Mouse (Mus musculus): ENCODE results near the gene Olfr70.

The Olfr70 gene

DNA sequence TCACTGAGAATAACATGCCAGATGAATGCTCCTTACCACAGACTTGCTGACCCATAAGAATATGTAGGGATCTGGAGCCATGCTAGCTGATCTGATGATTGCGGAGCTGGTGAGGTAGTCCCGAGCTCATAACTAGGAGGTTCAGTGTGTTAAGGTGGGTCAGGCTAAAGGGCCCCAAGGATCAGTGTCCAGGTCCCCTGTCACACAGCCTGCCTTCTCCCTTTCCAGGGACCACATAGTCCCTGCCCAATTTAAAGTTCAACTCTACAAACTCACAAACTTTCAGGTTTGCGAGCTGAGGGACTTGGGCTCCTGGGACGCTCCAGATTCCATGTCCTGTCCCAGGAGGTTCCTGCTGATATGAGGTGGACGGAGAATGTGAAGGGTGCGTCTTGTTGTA lies at the start of gene Olfr70:
Gene Olfr70 (minus strand): TSS at position 101 of the 400 bp plus-strand sequence.
- DNase-seq (ENCODE audit: low read depth, low spot score): no peak

GRCm38 (mm10) chr4:43745187-43745586 lies 44.6 kb upstream of the Olfr70 start:
- peak; percentile 47 for DNase-seq (ENCODE audit: low read depth, low spot score)

- no peak for DNase-seq (ENCODE audit: low read depth, low spot score)
Observed at GRCm38 (mm10) chr4:43743099-43743498, 42.5 kb upstream of the Olfr70 start.

DNA sequence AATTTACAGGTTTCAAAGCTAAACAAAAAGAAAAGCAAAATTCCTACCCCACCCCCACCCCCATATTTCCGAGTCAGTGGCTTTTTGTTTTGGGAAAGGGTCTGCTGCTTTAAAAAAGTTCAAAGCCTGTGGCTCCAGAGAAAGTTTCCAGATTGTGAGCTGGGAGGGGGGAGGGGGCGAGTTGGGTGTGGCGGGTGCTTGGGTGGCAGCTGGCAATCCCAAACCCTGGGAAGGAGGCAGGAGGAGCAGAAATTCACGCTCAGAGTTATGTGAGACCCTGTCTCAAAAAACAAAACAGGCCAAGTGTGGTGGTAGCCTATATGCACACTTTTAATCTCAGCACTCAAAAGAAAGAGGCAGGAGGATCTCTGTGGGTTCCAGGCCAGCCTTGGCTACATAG lies 42.0 kb upstream of the Olfr70 start:
- no peak for DNase-seq (ENCODE audit: low read depth, low spot score)

GRCm38 (mm10) chr4:43741526-43741925 lies 40.9 kb upstream of the Olfr70 start:
- DNase-seq (ENCODE audit: low read depth, low spot score): no peak

DNA sequence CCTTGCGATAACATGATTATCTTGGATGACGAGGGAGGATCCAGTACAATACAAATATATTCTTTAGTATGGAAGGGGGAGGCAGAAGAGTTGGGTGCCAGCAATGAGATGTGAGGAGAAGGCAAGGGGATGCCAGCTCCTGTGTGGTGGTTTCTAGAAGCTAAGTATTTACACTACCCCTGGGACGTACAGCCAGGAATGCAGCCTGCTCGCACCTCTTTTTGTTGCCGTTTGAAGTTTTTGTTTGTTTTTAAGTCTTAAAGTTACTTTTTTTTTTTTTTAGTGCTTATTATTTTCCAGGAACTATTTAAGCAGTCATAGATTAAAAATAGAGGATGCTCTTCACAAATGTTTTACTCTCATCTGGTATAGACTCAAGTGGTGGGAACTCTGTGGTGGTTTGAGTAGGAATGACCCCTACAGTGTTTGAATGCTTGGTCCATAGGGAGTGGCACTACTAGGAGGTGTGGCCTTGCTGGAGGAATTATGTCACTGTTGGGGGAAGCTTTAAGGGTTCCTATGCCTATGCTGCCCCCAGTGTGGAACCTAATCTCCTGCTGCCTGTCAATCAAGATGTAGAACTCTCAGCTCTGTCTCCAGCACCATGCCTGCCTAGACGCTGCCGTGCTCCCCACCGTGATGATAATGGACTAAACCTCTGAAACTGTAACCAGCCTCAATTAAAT lies 38.5 kb upstream of the Olfr70 start:
- no peak for DNase-seq (ENCODE audit: low read depth, low spot score)

DNA sequence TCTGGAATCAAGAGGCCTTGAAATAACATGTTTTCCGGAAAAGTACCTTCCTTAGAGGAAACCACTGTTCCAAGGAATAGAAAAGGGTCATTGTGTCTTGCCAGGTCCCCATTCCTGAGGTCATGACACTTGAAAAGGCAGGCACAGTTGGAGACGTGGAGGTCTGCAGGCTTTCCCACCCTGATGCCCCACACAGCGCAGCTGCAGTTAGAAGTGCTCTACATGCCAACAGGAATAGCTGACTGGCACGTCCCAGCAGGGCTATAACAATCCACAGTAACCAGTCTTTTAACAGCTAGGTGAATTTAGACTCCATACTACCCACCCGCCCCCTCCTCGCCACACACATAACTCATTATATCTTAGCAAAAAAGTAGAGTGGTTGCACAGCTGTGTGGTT lies 36.5 kb upstream of the Olfr70 start:
- no peak for DNase-seq (ENCODE audit: low read depth, low spot score)

GRCm38 (mm10) chr4:43733186-43733585 lies 32.6 kb upstream of the Olfr70 start:
- DNase-seq (ENCODE audit: low read depth, low spot score): no peak

DNA sequence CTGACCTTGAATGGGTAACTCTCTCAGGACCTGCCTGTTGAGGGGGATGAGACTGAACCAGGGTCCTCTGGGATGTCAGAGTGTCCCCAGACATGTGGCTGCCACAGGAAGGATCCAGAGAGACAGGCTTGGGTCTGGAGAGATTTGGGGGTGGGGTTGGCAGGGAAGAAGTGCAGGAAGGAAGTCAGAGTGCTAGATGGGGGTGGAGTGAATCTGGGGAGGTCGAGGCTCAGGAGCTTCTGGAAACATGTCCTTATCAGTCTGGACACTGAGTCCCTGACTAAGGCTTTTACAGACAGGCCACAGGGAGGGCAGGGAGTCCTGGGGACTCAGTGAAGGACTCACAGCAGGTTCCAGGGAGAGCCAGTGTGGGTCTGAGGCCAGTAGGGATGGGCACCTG lies 31.6 kb upstream of the Olfr70 start:
- DNase-seq (ENCODE audit: low read depth, low spot score): no peak

GRCm38 (mm10) chr4:43730750-43731297 lies 30.2 kb upstream of the Olfr70 start:
- no peak for DNase-seq (ENCODE audit: low read depth, low spot score)

DNA sequence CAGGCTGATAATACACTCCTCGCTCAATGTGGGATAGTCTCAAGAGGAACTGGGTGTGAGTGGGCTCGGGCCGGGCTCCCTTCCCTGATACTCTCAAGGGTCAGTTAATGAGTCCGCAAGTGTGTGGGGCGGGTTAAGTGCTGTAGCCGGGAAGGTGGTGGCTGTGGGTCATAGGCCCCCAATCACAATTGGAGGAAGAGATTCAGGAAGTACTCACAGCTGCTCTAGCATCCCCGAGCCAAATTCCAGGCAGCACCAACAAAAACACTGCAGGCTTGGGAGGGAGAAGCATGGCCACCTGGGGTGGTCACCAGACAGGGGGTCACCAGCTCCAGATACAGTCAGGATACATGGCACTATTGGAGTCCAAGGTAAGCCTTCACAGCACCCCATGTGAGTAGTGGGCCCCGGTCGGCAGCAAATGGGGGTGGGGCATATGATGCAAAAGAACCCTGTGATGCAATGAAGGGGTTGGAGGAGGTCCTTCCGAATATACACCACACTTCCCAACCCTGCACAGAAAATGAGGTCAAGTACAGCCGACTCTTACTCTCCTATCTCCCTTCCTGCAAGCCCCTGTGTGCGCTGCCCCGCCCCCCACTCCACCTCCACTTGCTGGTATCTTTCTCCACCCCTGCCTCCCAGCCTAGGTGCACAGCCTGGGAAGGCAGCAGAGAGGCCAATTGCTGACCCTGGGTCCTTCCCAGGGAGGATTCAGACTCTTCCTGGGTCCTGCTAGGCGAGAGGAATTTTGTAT lies 29.4 kb upstream of the Olfr70 start, which contains the start of gene Spaar:
Gene Spaar (plus strand): TSS at position 241 of the 757 bp plus-strand sequence.
- DNase-seq (ENCODE audit: low read depth, low spot score): no peak

DNA sequence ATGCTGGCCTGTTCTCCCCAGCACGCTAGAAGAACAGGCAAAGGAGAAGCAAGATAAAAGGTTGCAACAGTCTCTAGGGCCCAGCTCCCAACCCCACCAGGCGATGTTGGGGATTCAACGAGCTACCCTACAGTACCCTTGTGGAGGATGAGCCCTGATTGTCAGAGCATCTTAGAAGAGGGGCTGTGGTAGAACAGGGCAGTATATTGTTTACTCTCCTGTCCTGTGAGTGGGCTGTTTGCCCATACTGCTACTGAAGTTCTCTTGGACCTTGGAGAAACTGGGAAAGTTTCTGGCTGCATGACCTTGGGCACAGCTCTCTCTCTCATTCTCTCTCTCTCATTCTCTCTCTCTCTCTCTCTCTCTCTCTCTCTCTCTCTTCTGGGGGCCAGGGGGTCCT lies 28.5 kb upstream of the Olfr70 start:
- DNase-seq (ENCODE audit: low read depth, low spot score): no peak

GRCm38 (mm10) chr4:43728576-43728954 lies 28.0 kb upstream of the Olfr70 start:
- no peak for DNase-seq (ENCODE audit: low read depth, low spot score)

DNA sequence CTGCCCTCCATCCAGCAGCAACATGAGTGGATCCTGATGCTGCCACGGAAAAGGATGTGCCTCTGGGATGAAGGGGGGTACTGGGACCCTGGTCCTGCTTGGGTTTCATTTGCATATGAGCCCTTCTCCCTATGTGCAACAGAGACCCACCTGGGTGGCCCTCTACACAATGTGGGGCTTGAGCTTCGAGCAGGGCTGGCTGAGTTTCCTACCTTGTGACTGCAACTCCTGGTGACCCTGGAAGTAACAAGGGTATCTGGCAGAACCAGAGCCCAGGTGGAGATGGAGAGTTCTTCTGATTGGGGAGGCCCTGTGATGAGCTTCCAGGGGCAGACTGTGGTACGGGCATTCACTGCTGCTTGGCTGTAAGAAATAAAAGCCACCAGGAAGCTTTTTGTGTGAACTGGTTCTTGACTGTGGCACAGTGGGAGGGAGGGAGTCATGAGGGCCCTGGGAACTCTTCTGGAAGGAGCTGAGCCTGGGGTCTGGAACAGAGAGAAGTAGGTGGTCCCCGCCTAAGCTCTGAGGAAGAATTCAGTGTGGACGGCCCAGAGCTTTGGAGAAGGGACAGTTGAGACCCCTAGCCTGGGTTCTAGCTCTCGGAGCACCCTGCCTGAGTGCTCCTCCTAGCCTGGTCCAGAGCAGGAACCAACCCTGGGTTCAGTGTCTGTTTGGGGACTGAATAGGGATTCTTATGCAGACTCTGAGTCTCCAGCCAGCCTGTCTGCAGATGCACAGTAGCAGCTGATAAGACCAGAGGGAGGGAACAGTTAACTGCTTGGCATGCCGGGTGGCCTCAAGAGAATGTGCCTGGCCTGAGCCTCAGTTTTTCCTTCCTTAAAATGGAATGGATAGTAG lies 27.3 kb upstream of the Olfr70 start:
- DNase-seq (ENCODE audit: low read depth, low spot score): no peak

- DNase-seq (ENCODE audit: low read depth, low spot score): no peak
Observed at GRCm38 (mm10) chr4:43726995-43727394, 26.4 kb upstream of the Olfr70 start, which contains the start of gene Hrct1. Hrct1 (plus strand) TSS chr4:43727188.

- no peak for DNase-seq (ENCODE audit: low read depth, low spot score)
Observed at GRCm38 (mm10) chr4:43726228-43726993, 25.8 kb upstream of the Olfr70 start.

- DNase-seq (ENCODE audit: low read depth, low spot score): peak; percentile 64
Observed at GRCm38 (mm10) chr4:43724764-43725163, 24.2 kb upstream of the Olfr70 start.

DNA sequence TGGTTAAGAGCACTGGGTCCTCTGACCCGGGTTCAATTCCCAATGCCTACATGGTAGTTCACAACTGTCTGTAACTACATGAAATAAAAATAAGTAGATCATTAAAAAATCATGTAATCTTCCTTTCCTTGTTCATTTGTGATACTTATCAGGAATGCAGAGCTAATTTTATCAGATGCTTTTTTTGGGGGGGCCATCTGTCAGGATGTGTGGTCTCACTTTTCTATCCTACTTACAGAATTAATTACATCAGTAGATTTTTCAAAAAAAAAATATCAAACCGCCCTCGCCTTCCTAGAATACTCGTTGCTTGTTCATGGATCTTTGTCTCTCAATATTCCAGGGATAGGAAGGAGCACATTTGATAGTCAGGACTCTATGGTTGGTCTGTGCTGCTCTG lies 21.6 kb upstream of the Olfr70 start:
- DNase-seq (ENCODE audit: low read depth, low spot score): no peak

GRCm38 (mm10) chr4:43720491-43721228 lies 20.1 kb upstream of the Olfr70 start:
- DNase-seq (ENCODE audit: low read depth, low spot score): peak; percentile 24

GRCm38 (mm10) chr4:43713652-43714219 lies 13.1 kb upstream of the Olfr70 start:
- DNase-seq (ENCODE audit: low read depth, low spot score): no peak
